Mouse (Mus musculus) MEL (cell line): ENCODE data around the gene Egf. TPM values are rescaled to one million over a fixed set of nuclear protein-coding genes. Genes with fewer than 3 reads are reported as not detected.

ENCODE experiments used
- DNase-seq: peaks from one replicate; pipeline ENCODE4 v3.0.0; 2011; ENCODE audit warnings: low read depth, low spot score
- H3K27ac ChIP-seq: 2 replicates; pipeline ENCODE4 v1.5.1; 2012; ENCODE audit warnings: low read depth, mild to moderate bottlenecking, control low read depth, low read length, moderate library complexity; ENCODE audit not compliant: control insufficient read depth
- H3K27me3 ChIP-seq, 2 experiments: fragments of 150-350 bp in 1 of 2; sonication (generic) in 1 of 2; 2 replicates each; pipeline ENCODE4 v1.6.1; 2012; ENCODE audit warnings: low read length in 2 of 2, mild to moderate bottlenecking in 2 of 2, improper control_type of control experiment in 1 of 2, moderate library complexity in 1 of 2; ENCODE audit not compliant: insufficient read depth in 2 of 2, control insufficient read depth in 1 of 2
- H3K36me3 ChIP-seq, 2 experiments: 2 replicates each; pipeline ENCODE4 v1.6.1; 2012 to 2014; ENCODE audit warnings: low read length in 2 of 2, improper control_type of control experiment in 1 of 2, inconsistent platforms in 1 of 2, mild to moderate bottlenecking in 1 of 2; ENCODE audit not compliant: insufficient read depth in 2 of 2, control insufficient read depth in 1 of 2
- H3K4me1 ChIP-seq, 2 experiments: fragments of 150-350 bp in 1 of 2; sonication (generic) in 1 of 2; 2 replicates each; pipeline ENCODE4 v1.6.1; 2012; ENCODE audit warnings: low read length in 2 of 2, improper control_type of control experiment in 1 of 2, mild to moderate bottlenecking in 1 of 2; ENCODE audit not compliant: insufficient read depth in 2 of 2, control insufficient read depth in 1 of 2
- H3K4me3 ChIP-seq, 2 experiments: fragments of 150-350 bp in 1 of 2; sonication (generic) in 1 of 2; 2 replicates each; pipeline ENCODE4 v1.5.1; 2012; ENCODE audit warnings: low read depth in 2 of 2, low read length in 2 of 2, mild to moderate bottlenecking in 2 of 2, moderate library complexity in 2 of 2, control low read depth in 1 of 2, improper control_type of control experiment in 1 of 2; ENCODE audit not compliant: control insufficient read depth in 1 of 2, insufficient read depth in 1 of 2
- H3K79me2 ChIP-seq: 2 replicates; pipeline ENCODE4 v1.6.1; 2012; ENCODE audit warnings: mild to moderate bottlenecking, low read length, moderate library complexity; ENCODE audit not compliant: control insufficient read depth, poor library complexity, insufficient read depth
- H3K9ac ChIP-seq: 2 replicates; pipeline ENCODE4 v1.6.1; 2012; ENCODE audit warnings: low read depth, mild to moderate bottlenecking, control low read depth, low read length, moderate library complexity; ENCODE audit not compliant: control insufficient read depth, poor library complexity, severe bottlenecking
- H3K9me3 ChIP-seq: fragments of 150-350 bp; sonication (generic); replicated peaks from 2 replicates; pipeline ENCODE4 v1.6.1; 2012; ENCODE audit warnings: mild to moderate bottlenecking, low read length, improper control_type of control experiment, moderate library complexity; ENCODE audit not compliant: insufficient read depth
- BHLHE40 ChIP-seq: IDR thresholded peaks from 2 replicates; pipeline ENCODE4 v1.6.1; 2012; ENCODE audit warnings: low read depth, mild to moderate bottlenecking, inconsistent platforms, low read length, improper control_type of control experiment, borderline replicate concordance
- CHD1 ChIP-seq: IDR thresholded peaks from 2 replicates; pipeline ENCODE4 v1.6.1; 2012; ENCODE audit warnings: low read depth, mild to moderate bottlenecking, inconsistent platforms, low read length, improper control_type of control experiment
- CHD2 ChIP-seq: IDR thresholded peaks from 2 replicates; pipeline ENCODE4 v1.6.1; 2011; ENCODE audit warnings: low read length, improper control_type of control experiment
- CTCF ChIP-seq, 3 experiments: IDR thresholded peaks in 2 of 3; conservative IDR thresholded peaks in 1 of 3; 2 replicates each; pipeline ENCODE4 v1.5.1; 2011 to 2012; ENCODE audit warnings: low read length in 3 of 3, low read depth in 2 of 3, mild to moderate bottlenecking in 2 of 3, improper control_type of control experiment in 1 of 3, inconsistent platforms in 1 of 3, mixed read lengths in 1 of 3, moderate library complexity in 1 of 3; ENCODE audit not compliant: control insufficient read depth in 1 of 3, insufficient read depth in 1 of 3, poor library complexity in 1 of 3, severe bottlenecking in 1 of 3
- E2F4 ChIP-seq: IDR thresholded peaks from 2 replicates; pipeline ENCODE4 v1.6.1; 2011; ENCODE audit warnings: low read depth, low read length, improper control_type of control experiment, borderline replicate concordance
- ELF1 ChIP-seq: IDR thresholded peaks from 2 replicates; pipeline ENCODE4 v1.6.1; 2014; ENCODE audit warnings: low read depth, mild to moderate bottlenecking, inconsistent platforms, low read length, improper control_type of control experiment, moderate library complexity
- EP300 ChIP-seq, 2 experiments: IDR thresholded peaks; 2 replicates each; pipeline ENCODE4 v1.6.1; 2011; ENCODE audit warnings: improper control_type of control experiment in 2 of 2, low read length in 2 of 2, low read depth in 1 of 2, mild to moderate bottlenecking in 1 of 2
- ETS1 ChIP-seq: IDR thresholded peaks from 2 replicates; pipeline ENCODE4 v1.6.1; 2012; ENCODE audit warnings: low read depth, mild to moderate bottlenecking, inconsistent platforms, low read length, improper control_type of control experiment, moderate library complexity
- GATA1 ChIP-seq: IDR thresholded peaks from 2 replicates; pipeline ENCODE4 v1.6.1; 2011; ENCODE audit warnings: low read depth, low read length, improper control_type of control experiment
- HCFC1 ChIP-seq: IDR thresholded peaks from 2 replicates; pipeline ENCODE4 v1.6.1; 2012; ENCODE audit warnings: low read depth, mild to moderate bottlenecking, inconsistent platforms, low read length, improper control_type of control experiment, moderate library complexity
- KAT2A ChIP-seq: conservative IDR thresholded peaks from 2 replicates; pipeline ENCODE4 v1.6.1; 2012; ENCODE audit warnings: low read depth, low read length, improper control_type of control experiment, inconsistent platforms
- MAX ChIP-seq: IDR thresholded peaks from 2 replicates; pipeline ENCODE4 v1.6.1; 2011; ENCODE audit warnings: low read length, improper control_type of control experiment
- MAZ ChIP-seq: IDR thresholded peaks from 2 replicates; pipeline ENCODE4 v1.6.1; 2012; ENCODE audit warnings: low read depth, mild to moderate bottlenecking, inconsistent platforms, low read length, improper control_type of control experiment
- MYB ChIP-seq: IDR thresholded peaks from 2 replicates; pipeline ENCODE4 v1.6.1; 2011; ENCODE audit warnings: mild to moderate bottlenecking, low read depth, low read length, improper control_type of control experiment
- NRF1 ChIP-seq: IDR thresholded peaks from 2 replicates; pipeline ENCODE4 v1.6.1; 2014; ENCODE audit warnings: low read depth, mild to moderate bottlenecking, inconsistent platforms, low read length, improper control_type of control experiment, moderate library complexity; ENCODE audit not compliant: poor library complexity, insufficient read depth, severe bottlenecking
- POLR2AphosphoS2 ChIP-seq: IDR thresholded peaks from 2 replicates; pipeline ENCODE4 v1.6.1; 2011; ENCODE audit warnings: low read length, improper control_type of control experiment
- POLR2AphosphoS5 ChIP-seq: IDR thresholded peaks from 2 replicates; pipeline ENCODE4 v1.6.1; 2012; ENCODE audit warnings: low read depth, borderline replicate concordance, mild to moderate bottlenecking, inconsistent platforms, low read length, moderate library complexity, mixed read lengths
- RAD21 ChIP-seq: IDR thresholded peaks from 2 replicates; pipeline ENCODE4 v1.6.1; 2011; ENCODE audit warnings: mild to moderate bottlenecking, low read depth, low read length, improper control_type of control experiment
- SIN3A ChIP-seq: IDR thresholded peaks from 2 replicates; pipeline ENCODE4 v1.6.1; 2012; ENCODE audit warnings: low read length, improper control_type of control experiment, inconsistent platforms
- SMC3 ChIP-seq: IDR thresholded peaks from 2 replicates; pipeline ENCODE4 v1.6.1; 2011; ENCODE audit warnings: low read depth, low read length, improper control_type of control experiment
- TAL1 ChIP-seq: IDR thresholded peaks from 2 replicates; pipeline ENCODE4 v1.6.1; 2012; ENCODE audit warnings: mild to moderate bottlenecking, inconsistent platforms, low read length, moderate library complexity, mixed read lengths
- TBP ChIP-seq: IDR thresholded peaks from 2 replicates; pipeline ENCODE4 v1.8.0; 2011; ENCODE audit warnings: low read depth, low read length, improper control_type of control experiment
- UBTF ChIP-seq: IDR thresholded peaks from 2 replicates; pipeline ENCODE4 v1.6.1; 2012; ENCODE audit warnings: low read depth, mild to moderate bottlenecking, inconsistent platforms, low read length, improper control_type of control experiment, moderate library complexity, borderline replicate concordance; ENCODE audit not compliant: insufficient read depth
- USF2 ChIP-seq, 2 experiments: IDR thresholded peaks; 2 replicates each; pipeline ENCODE4 v1.6.1; 2011 to 2012; ENCODE audit warnings: improper control_type of control experiment in 2 of 2, low read length in 2 of 2, borderline replicate concordance in 1 of 2, inconsistent platforms in 1 of 2, low read depth in 1 of 2, mild to moderate bottlenecking in 1 of 2; ENCODE audit not compliant: insufficient read depth in 1 of 2
- ZKSCAN1 ChIP-seq: IDR thresholded peaks from 2 replicates; pipeline ENCODE4 v1.6.1; 2012; ENCODE audit warnings: low read depth, mild to moderate bottlenecking, inconsistent platforms, low read length, improper control_type of control experiment, moderate library complexity
- ZMIZ1 ChIP-seq: IDR thresholded peaks from 2 replicates; pipeline ENCODE4 v1.6.1; 2012; ENCODE audit warnings: low read depth, mild to moderate bottlenecking, inconsistent platforms, low read length, improper control_type of control experiment, moderate library complexity
- ZNF384 ChIP-seq: IDR thresholded peaks from 2 replicates; pipeline ENCODE4 v1.6.1; 2012; ENCODE audit warnings: low read depth, mild to moderate bottlenecking, inconsistent platforms, low read length, improper control_type of control experiment
- polyA plus RNA-seq, 2 experiments: library from polyadenylated mRNA; stranded (reverse) in 1 of 2; unstranded in 1 of 2; fragments of >175 nt in 1 of 2; fragments of >200 nt in 1 of 2; gene quantifications; 2 replicates each; pipeline versions ENCODE4 v1.2.1 to v1.2.4; 2012; ENCODE audit warnings: low replicate concordance in 2 of 2, low read depth in 1 of 2; ENCODE audit not compliant: insufficient read length in 2 of 2, insufficient read depth in 1 of 2, missing spikeins in 1 of 2
- total RNA-seq: library from RNA; depleted of rRNA; stranded (reverse); fragments of 300-350 nt; gene quantifications from 2 replicates; pipeline ENCODE4 v1.2.3, GENCODE M21; 2012

The Egf gene
- total and polyA plus RNA-seq, 3 experiments: 1.5 to 3.1 TPM; not detected in 1

DNA sequence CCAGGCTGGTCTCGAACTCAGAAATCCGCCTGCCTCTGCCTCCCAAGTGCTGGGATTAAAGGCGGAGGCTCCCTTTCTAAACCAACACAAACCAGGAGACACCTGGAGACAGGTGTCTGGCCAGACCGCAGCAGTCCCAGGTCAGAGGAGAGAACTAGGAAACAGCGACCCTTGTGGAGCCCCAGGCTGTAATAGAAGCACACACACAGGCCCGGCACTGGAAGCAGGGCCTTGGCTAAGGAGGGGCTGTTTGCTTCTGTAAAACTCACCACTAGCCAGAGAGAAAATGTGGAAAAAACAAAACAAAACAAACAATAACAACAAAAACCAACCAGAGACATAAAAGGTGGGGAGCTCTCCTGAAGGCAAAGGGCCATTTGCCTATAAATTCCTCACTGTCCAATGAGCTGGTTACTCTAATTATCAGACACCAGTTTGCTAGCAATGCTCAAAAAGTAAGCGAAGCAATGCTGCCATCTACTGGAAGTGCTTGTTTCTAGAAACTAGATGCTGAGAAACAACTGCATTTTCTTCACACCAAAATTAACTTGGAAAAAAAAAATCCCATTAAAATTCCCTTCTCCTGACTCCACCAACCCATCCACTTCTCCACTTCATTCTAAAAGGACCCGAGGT is 68.3 kb downstream of the Egf start (continued):
- TF ChIP-seq UBTF (no peak), ZMIZ1 (no peak), MAZ (no peak), MAX (no peak), HCFC1 (no peak), NRF1 (no peak)

DNA sequence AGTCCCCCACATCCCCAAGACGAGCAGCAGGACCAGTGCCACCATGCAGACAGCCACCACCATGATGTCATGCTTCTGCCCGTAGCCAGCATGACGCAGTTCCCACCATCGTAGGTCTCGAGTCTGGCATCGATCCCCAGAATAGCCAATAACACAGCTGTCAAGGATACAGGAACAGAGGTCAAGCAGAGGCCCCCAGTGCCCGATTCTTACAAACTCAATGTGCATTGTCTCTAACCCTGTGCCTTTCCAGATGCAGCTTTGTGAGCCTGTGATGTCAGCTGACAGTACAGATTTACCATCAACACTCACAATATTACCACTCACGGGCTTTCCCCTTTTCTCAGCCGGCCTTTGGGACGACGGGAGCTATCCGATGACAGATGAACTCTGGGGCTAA is 68.9 kb downstream of the Egf start:
- Histone ChIP-seq H3K4me3 (no peak overlapping the region), H3K79me2 (no peaks in the 10 kb centered on the region), H3K36me3 (peaks cover 0 to 10% of the 10 kb centered on the region in 2 experiments; a peak in 2 of 4 replicates), H3K9me3 (no peaks in the 10 kb centered on the region), H3K27me3 (no peaks in the 10 kb centered on the region), H3K4me1 (peaks cover 3 to 16% of the 10 kb centered on the region in 2 experiments; a peak in 3 of 4 replicates), H3K27ac (no peak overlapping the region), H3K9ac (no peak overlapping the region)
- TF ChIP-seq RAD21: no peak
- no peak for TF ChIP-seq POLR2AphosphoS2
- no peak for TF ChIP-seq ETS1
- no peak for TF ChIP-seq EP300 (IDR thresholded peaks at IDR 0.05; ENCODE audit: low read depth in 1 of 2, low read length in 2 of 2)
- no peak for TF ChIP-seq MAZ
- TF ChIP-seq POLR2AphosphoS5: no peak
- no peak for TF ChIP-seq SMC3
- TF ChIP-seq E2F4: no peak
- no peak for TF ChIP-seq CTCF (IDR thresholded peaks at IDR 0.05 in 2 of 3, conservative IDR thresholded peaks at IDR 0.05 in 1 of 3; ENCODE audit: control insufficient read depth in 1 of 3, insufficient read depth in 1 of 3, low read depth in 2 of 3, low read length in 3 of 3, poor library complexity in 1 of 3, severe bottlenecking in 1 of 3)
- no peak for TF ChIP-seq MYB
- TF ChIP-seq ZNF384: no peak
- no peak for TF ChIP-seq BHLHE40
- DNase-seq: no peak

DNA sequence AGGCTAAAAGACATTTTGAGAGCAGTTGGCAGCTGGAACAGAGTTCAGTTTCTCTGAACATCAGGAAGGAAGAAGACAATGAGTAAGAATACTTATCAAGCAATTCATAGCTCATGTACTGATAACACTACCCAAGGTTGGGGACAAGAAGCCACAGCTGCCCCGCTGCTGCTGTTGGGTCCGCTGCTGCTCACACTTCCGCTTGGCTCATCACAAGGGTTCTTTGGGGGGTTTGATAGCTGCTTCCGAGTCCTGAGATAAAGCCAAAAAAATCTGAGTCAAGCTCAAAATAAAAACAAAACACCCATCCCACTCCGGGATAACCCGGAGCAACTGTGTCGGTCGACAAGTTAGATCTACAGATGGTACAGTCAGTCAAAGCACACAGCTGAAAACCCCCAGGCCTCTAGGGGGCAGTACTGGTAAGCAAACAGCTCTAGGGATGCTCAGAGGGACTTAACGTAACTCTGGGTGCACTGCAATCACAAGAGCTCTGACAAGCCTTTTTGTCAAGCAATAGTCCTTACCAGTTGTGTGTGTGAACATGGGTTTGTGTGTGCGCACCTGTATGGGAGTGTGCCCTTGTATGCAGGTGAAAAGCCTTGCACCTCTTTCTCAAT is 71.9 kb downstream of the Egf start:
- Histone ChIP-seq H3K4me3 (peak overlapping the region; percentile 22 to 38), H3K4me1 (peaks cover 3 to 16% of the 10 kb centered on the region in 2 experiments; a peak in 3 of 4 replicates), H3K36me3 (peaks cover 0 to 10% of the 10 kb centered on the region in 2 experiments; a peak in 2 of 4 replicates), H3K9ac (peak overlapping the region; percentile 38; the same call in 1 of the 2 replicates), H3K79me2 (no peaks in the 10 kb centered on the region), H3K27ac (peak overlapping the region; percentile 98), H3K9me3 (no peaks in the 10 kb centered on the region), H3K27me3 (no peaks in the 10 kb centered on the region)
- peak; percentile 88 for DNase-seq
- TF ChIP-seq CTCF (IDR thresholded peaks at IDR 0.05 in 2 of 3, conservative IDR thresholded peaks at IDR 0.05 in 1 of 3; ENCODE audit: control insufficient read depth in 1 of 3, insufficient read depth in 1 of 3, low read depth in 2 of 3, low read length in 3 of 3, poor library complexity in 1 of 3, severe bottlenecking in 1 of 3): peak; percentile 53 to 69 (median 54)
- no peak for TF ChIP-seq TBP
- 0 out of 2 replicates have a peak, but pooled peaks have one; percentile 34 for TF ChIP-seq KAT2A
- peak; percentile 69 for TF ChIP-seq BHLHE40
- TF ChIP-seq ZKSCAN1: no peak
- TF ChIP-seq TAL1: no peak; the same call in 1 of the 2 replicates
- no peak for TF ChIP-seq USF2 (IDR thresholded peaks at IDR 0.05; ENCODE audit: borderline replicate concordance in 1 of 2, insufficient read depth in 1 of 2, low read depth in 1 of 2, low read length in 2 of 2)
- TF ChIP-seq ELF1: peak; percentile 77
- TF ChIP-seq ETS1: peak; percentile 91
- peak; percentile 73 for TF ChIP-seq SIN3A
- no peak for TF ChIP-seq E2F4
- no peak for TF ChIP-seq CHD2
- no peak for TF ChIP-seq CHD1
- peak; percentile 87 for TF ChIP-seq GATA1
